Mouse (Mus musculus) forebrain, embryonic 14.5 days (tissue): ENCODE measurements around the gene Il34. TPM values are rescaled to one million over a fixed set of nuclear protein-coding genes. Genes with fewer than 3 reads are reported as not detected.
"Not testable (repeated sequence)": the region's sequence is repeated elsewhere in the genome, so short reads cannot be mapped to it uniquely, and the experiment has no call there.

Experiments used
- ATAC-seq: fragments of 200-750 bp; cut with Nextera tagmentation; 2 replicates; pipeline ENCODE4 v1.8.0; 2017; ENCODE audit warnings: mild to moderate bottlenecking, moderate library complexity
- DNase-seq: peaks from one replicate; pipeline ENCODE4 v3.0.0-alpha.2; 2015; ENCODE audit warnings: low spot score
- H3K27ac ChIP-seq: fragments of 300-500 bp; sonication (generic); 2 replicates; pipeline ENCODE4 v1.5.1; 2014; ENCODE audit warnings: low read depth, mild to moderate bottlenecking, control low read depth, low read length, moderate library complexity
- H3K27me3 ChIP-seq: fragments of 300-500 bp; sonication (generic); replicated peaks from 2 replicates; pipeline ENCODE4 v1.6.1; 2014; ENCODE audit warnings: low read length, control low read depth, mixed read lengths; ENCODE audit not compliant: control insufficient read depth, insufficient read depth
- H3K36me3 ChIP-seq: fragments of 300-500 bp; sonication (generic); 2 replicates; pipeline ENCODE4 v1.6.1; 2014; ENCODE audit warnings: low read length, control low read depth; ENCODE audit not compliant: control insufficient read depth, insufficient read depth
- H3K4me1 ChIP-seq: fragments of 300-500 bp; sonication (generic); 2 replicates; pipeline ENCODE4 v1.6.1; 2014; ENCODE audit warnings: antibody characterized with exemption, low read length, control low read depth; ENCODE audit not compliant: control insufficient read depth, insufficient read depth
- H3K4me2 ChIP-seq: fragments of 300-500 bp; sonication (generic); 2 replicates; pipeline ENCODE4 v1.6.1; 2014; ENCODE audit warnings: mild to moderate bottlenecking, control low read depth, low read length
- H3K4me3 ChIP-seq: fragments of 300-500 bp; sonication (generic); 2 replicates; pipeline ENCODE4 v1.5.1; 2014; ENCODE audit warnings: low read depth, low read length, control low read depth
- H3K9ac ChIP-seq: fragments of 300-500 bp; sonication (generic); 2 replicates; pipeline ENCODE4 v1.6.1; 2014; ENCODE audit warnings: mild to moderate bottlenecking, low read length, control low read depth, moderate library complexity
- H3K9me3 ChIP-seq: fragments of 300-500 bp; sonication (generic); replicated peaks from 2 replicates; pipeline ENCODE4 v1.6.1; 2016; ENCODE audit warnings: low read length, control low read depth, mixed read lengths; ENCODE audit not compliant: control insufficient read depth
- WGBS: fragments of 180-500 bp; shearing (Covaris S2); extraction: QIAGEN DNeasy Blood & Tissue Kit; methylation state at CpG from one replicate; pipeline ENCODE4 v1.1.7; 2014; 5-methylcytosine and 5-hydroxymethylcytosine counted together
- polyA plus RNA-seq: library from polyadenylated mRNA; unstranded; fragments of >200 nt; fragmentation: Nextera tagmentation; extraction: Ambion mirVana; gene quantifications from 2 replicates; pipeline ENCODE4 v1.2.1, GENCODE M21; 2014

Il34 gene
- polyA plus RNA-seq, 1 experiment from 2014 or later: 2.2 TPM

GRCm38 (mm10) chr8:110790270-110790669, 15.5 kb downstream of the Il34 start:
- no peak overlapping the region for H3K9ac ChIP-seq
- no peak for DNase-seq
- no peaks in the 10 kb centered on the region for H3K36me3 ChIP-seq
- H3K4me3 ChIP-seq: no peak overlapping the region
- no peaks in the 10 kb centered on the region for H3K9me3 ChIP-seq
- no peaks in the 10 kb centered on the region for H3K27me3 ChIP-seq
- WGBS: 82% methylated on average over 6 of the region's 6 CpGs
- no peak for ATAC-seq
- H3K4me2 ChIP-seq: no peak overlapping the region
- H3K27ac ChIP-seq: no peak overlapping the region
- H3K4me1 ChIP-seq: no peaks in the 10 kb centered on the region

- ATAC-seq (no peak), DNase-seq (no peak)
- Histone ChIP-seq H3K27ac (no peak overlapping the region), H3K9ac (no peak overlapping the region), H3K9me3 (no peaks in the 10 kb centered on the region), H3K27me3 (no peaks in the 10 kb centered on the region), H3K4me1 (no peaks in the 10 kb centered on the region), H3K4me3 (no peak overlapping the region), H3K4me2 (no peak overlapping the region), H3K36me3 (no peaks in the 10 kb centered on the region)
- 56% methylated on average over 12 of the region's 12 CpGs for WGBS
These were observed 16.2 kb downstream of the Il34 start for GRCm38 (mm10) chr8:110789571-110789970.

GRCm38 (mm10) chr8:110788981-110789380, 16.7 kb downstream of the Il34 start:
- DNase-seq (no peak), ATAC-seq (no peak)
- Histone ChIP-seq H3K27me3 (no peaks in the 10 kb centered on the region), H3K9me3 (no peaks in the 10 kb centered on the region), H3K4me1 (no peaks in the 10 kb centered on the region), H3K4me3 (no peak overlapping the region), H3K9ac (no peak overlapping the region), H3K36me3 (no peaks in the 10 kb centered on the region), H3K4me2 (no peak overlapping the region), H3K27ac (no peak overlapping the region)
- 71% methylated on average over 12 of the region's 12 CpGs for WGBS

GRCm38 (mm10) chr8:110787411-110787954, 18.2 kb downstream of the Il34 start:
- no peaks in the 10 kb centered on the region for H3K36me3 ChIP-seq
- no peak for ATAC-seq
- H3K4me3 ChIP-seq: no peak overlapping the region
- DNase-seq: no peak
- H3K9me3 ChIP-seq: no peaks in the 10 kb centered on the region
- H3K4me2 ChIP-seq: no peak overlapping the region
- WGBS: 88% methylated on average over 9 of the region's 9 CpGs
- no peaks in the 10 kb centered on the region for H3K4me1 ChIP-seq
- H3K27ac ChIP-seq: no peak overlapping the region
- no peaks in the 10 kb centered on the region for H3K27me3 ChIP-seq
- H3K9ac ChIP-seq: no peak overlapping the region

GRCm38 (mm10) chr8:110786934-110787333, 18.8 kb downstream of the Il34 start:
- WGBS: 86% methylated on average over 8 of the region's 8 CpGs
- no peak overlapping the region for H3K27ac ChIP-seq
- no peak for DNase-seq

GRCm38 (mm10) chr8:110786501-110786900, 19.2 kb downstream of the Il34 start:
- H3K4me2 ChIP-seq, H3K4me3 ChIP-seq, H3K4me1 ChIP-seq, H3K36me3 ChIP-seq, H3K9me3 ChIP-seq, ATAC-seq, H3K27ac ChIP-seq, H3K27me3 ChIP-seq, DNase-seq, H3K9ac ChIP-seq: not testable (repeated sequence)
- WGBS: 80% methylated on average over 7 of the region's 7 CpGs

More at GRCm38 (mm10) chr8:110786934-110787333, 18.8 kb downstream of the Il34 start:
- no peaks in the 10 kb centered on the region for H3K27me3 ChIP-seq
- H3K4me2 ChIP-seq: no peak overlapping the region
- H3K36me3 ChIP-seq: no peaks in the 10 kb centered on the region
- no peak overlapping the region for H3K9ac ChIP-seq
- no peaks in the 10 kb centered on the region for H3K9me3 ChIP-seq
- H3K4me3 ChIP-seq: no peak overlapping the region
- H3K4me1 ChIP-seq: no peaks in the 10 kb centered on the region
- ATAC-seq: no peak

GRCm38 (mm10) chr8:110785366-110785765, 20.4 kb downstream of the Il34 start:
- no peak for DNase-seq
- Histone ChIP-seq H3K27ac (no peak overlapping the region), H3K9ac (no peak overlapping the region), H3K4me1 (no peaks in the 10 kb centered on the region), H3K27me3 (no peaks in the 10 kb centered on the region), H3K4me2 (no peak overlapping the region), H3K9me3 (no peaks in the 10 kb centered on the region), H3K4me3 (no peak overlapping the region), H3K36me3 (no peaks in the 10 kb centered on the region)
- 71% methylated on average over 2 of the region's 2 CpGs for WGBS
- no peak for ATAC-seq

- no peaks in the 10 kb centered on the region for H3K4me1 ChIP-seq
- H3K4me2 ChIP-seq: no peak overlapping the region
- DNase-seq (no peak), ATAC-seq (no peak)
- no peak overlapping the region for H3K4me3 ChIP-seq
- H3K27me3 ChIP-seq: no peaks in the 10 kb centered on the region
- no peaks in the 10 kb centered on the region for H3K9me3 ChIP-seq
- no peak overlapping the region for H3K9ac ChIP-seq
- no peaks in the 10 kb centered on the region for H3K36me3 ChIP-seq
- H3K27ac ChIP-seq: no peak overlapping the region
- WGBS: 85% methylated on average over 13 of the region's 13 CpGs
These were observed 25.6 kb downstream of the Il34 start for GRCm38 (mm10) chr8:110779924-110780718.

GRCm38 (mm10) chr8:110776335-110776734, 29.4 kb downstream of the Il34 start:
- Histone ChIP-seq H3K9ac (no peak overlapping the region), H3K9me3 (no peaks in the 10 kb centered on the region), H3K4me1 (no peaks in the 10 kb centered on the region), H3K36me3 (no peaks in the 10 kb centered on the region), H3K4me3 (no peak overlapping the region), H3K27me3 (no peaks in the 10 kb centered on the region), H3K4me2 (no peak overlapping the region), H3K27ac (no peak overlapping the region)
- DNase-seq (no peak), ATAC-seq (no peak)
- WGBS: 100% methylated on average over 3 of the region's 3 CpGs
